Mouse (Mus musculus) lung, postnatal 0 days (tissue): ENCODE measurements around the gene Eya2. TPM values are rescaled to one million over a fixed set of nuclear protein-coding genes. Genes with fewer than 3 reads are reported as not detected.

Experiments
- ATAC-seq: fragments of 200-750 bp; cut with Nextera tagmentation; 2 replicates; pipeline ENCODE4 v1.8.0; 2017; ENCODE audit warnings: moderate library complexity
- DNase-seq: peaks from one replicate; pipeline ENCODE4 v3.0.0-alpha.2; 2016; ENCODE audit warnings: low spot score
- H3K27ac ChIP-seq: fragments of 300-500 bp; sonication (generic); 2 replicates; pipeline ENCODE4 v1.5.1; 2014; ENCODE audit warnings: antibody characterized with exemption, mild to moderate bottlenecking, low read length, mixed read lengths
- H3K27me3 ChIP-seq: fragments of 300-500 bp; sonication (generic); replicated peaks from 2 replicates; pipeline ENCODE4 v1.6.1; 2014; ENCODE audit warnings: low read length, mixed read lengths; ENCODE audit not compliant: insufficient read depth
- H3K36me3 ChIP-seq: fragments of 300-500 bp; sonication (generic); 2 replicates; pipeline ENCODE4 v1.6.1; 2014; ENCODE audit warnings: low read length, mixed read lengths; ENCODE audit not compliant: insufficient read depth
- H3K4me1 ChIP-seq: fragments of 300-500 bp; sonication (generic); 2 replicates; pipeline ENCODE4 v1.6.1; 2014; ENCODE audit warnings: antibody characterized with exemption, low read depth, low read length, mixed read lengths; ENCODE audit not compliant: insufficient read depth
- H3K4me2 ChIP-seq: fragments of 300-500 bp; sonication (generic); replicated peaks from 2 replicates; pipeline ENCODE4 v1.6.1; 2014; ENCODE audit warnings: low read depth, mild to moderate bottlenecking, low read length, moderate library complexity, mixed read lengths
- H3K4me3 ChIP-seq: fragments of 300-500 bp; sonication (generic); 2 replicates; pipeline ENCODE4 v1.5.1; 2014; ENCODE audit warnings: low read depth, low read length
- H3K9ac ChIP-seq: fragments of 300-500 bp; sonication (generic); replicated peaks from 2 replicates; pipeline ENCODE4 v1.6.1; 2014; ENCODE audit warnings: low read depth, mild to moderate bottlenecking
- H3K9me3 ChIP-seq: fragments of 300-500 bp; sonication (generic); 2 replicates; pipeline ENCODE4 v1.6.1; 2016; ENCODE audit warnings: low read length, mixed read lengths
- CTCF ChIP-seq: IDR thresholded peaks from 2 replicates; pipeline ENCODE4 v1.5.1; 2016; ENCODE audit warnings: antibody characterized with exemption, mild to moderate bottlenecking
- EP300 ChIP-seq: IDR thresholded peaks from 2 replicates; pipeline ENCODE4 v1.6.1; 2016; ENCODE audit warnings: antibody characterized with exemption, mild to moderate bottlenecking, control low read depth
- WGBS: fragments of 180-500 bp; shearing (Covaris S2); extraction: QIAGEN DNeasy Blood & Tissue Kit; methylation state at CpG from one replicate; pipeline ENCODE4 v1.1.7; 2014; 5-methylcytosine and 5-hydroxymethylcytosine counted together
- polyA plus RNA-seq: library from polyadenylated mRNA; unstranded; fragments of >200 nt; fragmentation: Nextera tagmentation; extraction: Ambion mirVana; gene quantifications from 2 replicates; pipeline ENCODE4 v1.2.1, GENCODE M21; 2015

Gene Eya2
- polyA plus RNA-seq, 1 experiment from 2014 or later = 27.8 TPM

GRCm38 (mm10) chr2:165732552-165733238 lies 137.9 kb downstream of the Eya2 start:
- no peaks in the 10 kb centered on the region for H3K4me1 ChIP-seq
- H3K36me3 ChIP-seq = no peaks in the 10 kb centered on the region
- no peak overlapping the region for H3K4me2 ChIP-seq
- no peak overlapping the region for H3K4me3 ChIP-seq
- DNase-seq = no peak
- no peak overlapping the region for H3K9ac ChIP-seq
- 60% methylated on average over 18 of the region's 18 CpGs for WGBS
- no peaks in the 10 kb centered on the region for H3K9me3 ChIP-seq
- H3K27ac ChIP-seq = no peak overlapping the region
- TF ChIP-seq CTCF (no peak), EP300 (no peak)
- no peaks in the 10 kb centered on the region for H3K27me3 ChIP-seq
- ATAC-seq = no peak; the same call in 1 of the 2 replicates

GRCm38 (mm10) chr2:165733701-165734100 lies 138.9 kb downstream of the Eya2 start:
- no peak for TF ChIP-seq EP300
- no peak for TF ChIP-seq CTCF
- H3K27me3 ChIP-seq = no peaks in the 10 kb centered on the region
- no peaks in the 10 kb centered on the region for H3K4me1 ChIP-seq
- H3K9ac ChIP-seq = no peak overlapping the region
- no peaks in the 10 kb centered on the region for H3K9me3 ChIP-seq
- no peak overlapping the region for H3K4me2 ChIP-seq
- WGBS = 59% methylated on average over 8 of the region's 8 CpGs
- H3K27ac ChIP-seq = no peak overlapping the region
- no peak overlapping the region for H3K4me3 ChIP-seq
- no peak for ATAC-seq
- no peak for DNase-seq
- no peaks in the 10 kb centered on the region for H3K36me3 ChIP-seq

- 28% methylated on average over 2 of the region's 2 CpGs for WGBS
- Histone ChIP-seq H3K4me1 (no peaks in the 10 kb centered on the region), H3K4me3 (no peak overlapping the region), H3K36me3 (no peaks in the 10 kb centered on the region), H3K9me3 (no peaks in the 10 kb centered on the region), H3K9ac (no peak overlapping the region), H3K27ac (no peak overlapping the region), H3K4me2 (no peak overlapping the region), H3K27me3 (no peaks in the 10 kb centered on the region)
- DNase-seq = no peak
- ATAC-seq = no peak
- TF ChIP-seq EP300 (no peak), CTCF (no peak)
These were observed 141.5 kb downstream of the Eya2 start for GRCm38 (mm10) chr2:165736297-165736696.

GRCm38 (mm10) chr2:165740381-165740780 lies 145.5 kb downstream of the Eya2 start:
- Histone ChIP-seq H3K4me3 (no peak overlapping the region), H3K4me1 (no peaks in the 10 kb centered on the region), H3K9me3 (no peaks in the 10 kb centered on the region), H3K27ac (no peak overlapping the region), H3K27me3 (no peaks in the 10 kb centered on the region), H3K36me3 (no peaks in the 10 kb centered on the region), H3K9ac (no peak overlapping the region), H3K4me2 (no peak overlapping the region)
- TF ChIP-seq CTCF (no peak), EP300 (no peak)
- DNase-seq (no peak), ATAC-seq (no peak)
- WGBS = 60% methylated on average over 4 of the region's 5 CpGs

GRCm38 (mm10) chr2:165740982-165741381 lies 146.2 kb downstream of the Eya2 start:
- 8% methylated on average over 9 of the region's 9 CpGs for WGBS
- no peak for TF ChIP-seq EP300
- no peak overlapping the region for H3K9ac ChIP-seq
- DNase-seq (no peak), ATAC-seq (no peak)
- no peak overlapping the region for H3K4me2 ChIP-seq
- H3K4me1 ChIP-seq = no peaks in the 10 kb centered on the region
- no peak overlapping the region for H3K4me3 ChIP-seq
- H3K27ac ChIP-seq = no peak overlapping the region
- H3K36me3 ChIP-seq = no peaks in the 10 kb centered on the region
- no peaks in the 10 kb centered on the region for H3K9me3 ChIP-seq
- no peaks in the 10 kb centered on the region for H3K27me3 ChIP-seq

DNA sequence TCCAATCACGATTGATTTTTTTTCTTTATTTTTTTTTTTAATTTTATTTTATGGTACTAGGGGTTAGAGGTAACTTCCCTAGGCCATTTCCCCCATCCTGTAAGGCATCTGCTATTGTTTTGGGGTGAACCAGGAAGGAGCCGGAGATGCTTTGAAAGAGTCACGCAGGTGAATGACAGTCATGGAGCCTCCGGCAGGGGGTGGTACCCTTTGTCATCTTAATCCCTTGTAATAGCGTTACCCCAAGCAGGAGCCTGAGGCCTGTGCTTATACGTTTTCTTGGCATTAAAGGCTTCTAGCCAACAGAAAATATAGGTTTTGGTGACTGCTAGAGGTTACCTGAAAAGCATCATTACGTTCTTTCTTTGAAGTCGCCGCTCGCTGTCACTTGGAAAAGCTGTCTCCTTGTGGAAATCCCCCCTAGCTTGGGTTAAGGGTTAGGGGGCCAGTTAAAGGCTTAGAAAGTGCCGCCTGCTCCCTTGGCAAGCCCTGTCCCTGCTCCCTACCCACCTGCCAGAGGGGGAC lies 146.8 kb downstream of the Eya2 start:
- WGBS = 37% methylated on average over 11 of the region's 11 CpGs
- Histone ChIP-seq H3K9ac (no peak overlapping the region), H3K4me1 (no peaks in the 10 kb centered on the region), H3K27me3 (no peaks in the 10 kb centered on the region), H3K36me3 (no peaks in the 10 kb centered on the region), H3K4me3 (no peak overlapping the region), H3K27ac (no peak overlapping the region), H3K9me3 (no peaks in the 10 kb centered on the region), H3K4me2 (no peak overlapping the region)
- no peak for DNase-seq
- TF ChIP-seq CTCF (no peak), EP300 (no peak)
- ATAC-seq = no peak
